Mouse (Mus musculus) right cerebral cortex, adult 18-20 months (tissue): Measurements from ENCODE around the gene Gsx2.

Source experiments
- DNase-seq: peaks from one replicate; pipeline ENCODE4 v3.0.0; 2022; ENCODE audit warnings: mixed read lengths

Gene Gsx2

GRCm38 (mm10) chr5:75077051-75077380, 1.6 kb downstream of the Gsx2 start:
- DNase-seq: no peak

GRCm38 (mm10) chr5:75079564-75079963, 4.2 kb downstream of the Gsx2 start:
- DNase-seq: no peak

GRCm38 (mm10) chr5:75082439-75082838, 7.0 kb downstream of the Gsx2 start:
- DNase-seq: no peak

- no peak for DNase-seq
Observed at GRCm38 (mm10) chr5:75083061-75083460, 7.7 kb downstream of the Gsx2 start.

- no peak for DNase-seq
Observed at GRCm38 (mm10) chr5:75083591-75084392, 8.4 kb downstream of the Gsx2 start.

- DNase-seq: no peak
Observed at GRCm38 (mm10) chr5:75084393-75084870, 9.0 kb downstream of the Gsx2 start.

GRCm38 (mm10) chr5:75084871-75085520, 9.6 kb downstream of the Gsx2 start:
- DNase-seq: no peak

- no peak for DNase-seq
Observed at GRCm38 (mm10) chr5:75085521-75085875, 10.1 kb downstream of the Gsx2 start.

GRCm38 (mm10) chr5:75085906-75086305, 10.5 kb downstream of the Gsx2 start:
- no peak for DNase-seq

GRCm38 (mm10) chr5:75106511-75106910, 31.1 kb downstream of the Gsx2 start:
- no peak for DNase-seq

GRCm38 (mm10) chr5:75109368-75109767, 34.0 kb downstream of the Gsx2 start:
- DNase-seq: no peak

- DNase-seq: no peak
Observed at GRCm38 (mm10) chr5:75111781-75112180, 36.4 kb downstream of the Gsx2 start.

- no peak for DNase-seq
Observed at GRCm38 (mm10) chr5:75118840-75119239, 43.4 kb downstream of the Gsx2 start.

GRCm38 (mm10) chr5:75121646-75122045, 46.2 kb downstream of the Gsx2 start:
- no peak for DNase-seq
